Mouse (Mus musculus) thymus, adult 2 months (tissue): ENCODE data around the gene Zmiz1.

Experiments used
- CTCF ChIP-seq: fragments of 200-500 bp; IDR thresholded peaks from 2 replicates; pipeline ENCODE4 v1.5.1; 2012; ENCODE audit warnings: mild to moderate bottlenecking, control low read depth, low read length, moderate library complexity, borderline replicate concordance; ENCODE audit not compliant: control insufficient read depth, poor library complexity, insufficient read depth; ENCODE audit errors: extremely low read depth
- POLR2A ChIP-seq: fragments of 200-500 bp; IDR thresholded peaks from 2 replicates; pipeline ENCODE4 v1.6.1; 2012; ENCODE audit warnings: mild to moderate bottlenecking, low read length, control low read depth, moderate library complexity; ENCODE audit not compliant: control insufficient read depth, poor library complexity, insufficient read depth; ENCODE audit errors: extremely low read depth

- TF ChIP-seq CTCF (no peak), POLR2A (no peak)
Measured at GRCm38 (mm10) chr14:25440777-25441176, 18.2 kb upstream of the Zmiz1 start.
